Mouse (Mus musculus): ENCODE results near the gene Gm3336.

Gene Gm3336

GRCm38 (mm10) chr8:70695318-70696018 lies 22.9 kb upstream of the Gm3336 start:
- DNase-seq (ENCODE audit: low spot score in 2 of 2), result peak; percentile 76 to 87

GRCm38 (mm10) chr8:70696019-70696885 lies 22.1 kb upstream of the Gm3336 start:
- DNase-seq (ENCODE audit: low spot score in 2 of 2), result peak; percentile 80 to 91

GRCm38 (mm10) chr8:70696946-70697345 lies 21.4 kb upstream of the Gm3336 start:
- DNase-seq (ENCODE audit: low spot score in 2 of 2), result no peak

GRCm38 (mm10) chr8:70697366-70698250 lies 20.7 kb upstream of the Gm3336 start:
- DNase-seq (ENCODE audit: low spot score in 2 of 2), result no peak

- DNase-seq (ENCODE audit: low spot score in 2 of 2), result peak; percentile 100
Measured at GRCm38 (mm10) chr8:70698310-70699109, 19.8 kb upstream of the Gm3336 start, which contains the start of gene Jund. Jund (plus strand) TSS chr8:70698949.

GRCm38 (mm10) chr8:70699116-70699833 lies 19.1 kb upstream of the Gm3336 start:
- peak; percentile 67 to 88 for DNase-seq (ENCODE audit: low spot score in 2 of 2)

GRCm38 (mm10) chr8:70699834-70700554 lies 18.3 kb upstream of the Gm3336 start:
- DNase-seq (ENCODE audit: low spot score in 2 of 2), result peak; percentile 81 to 92

- peak; percentile 88 to 93 for DNase-seq (ENCODE audit: low spot score in 2 of 2)
Measured at GRCm38 (mm10) chr8:70700555-70700922, 17.8 kb upstream of the Gm3336 start.

GRCm38 (mm10) chr8:70701048-70701981 lies 17.0 kb upstream of the Gm3336 start:
- DNase-seq (ENCODE audit: low spot score in 2 of 2), result no peak

GRCm38 (mm10) chr8:70701982-70702841 lies 16.1 kb upstream of the Gm3336 start:
- DNase-seq (ENCODE audit: low spot score in 2 of 2), result no peak

- DNase-seq (ENCODE audit: low spot score in 2 of 2), result no peak
Measured at GRCm38 (mm10) chr8:70702842-70703182, 15.5 kb upstream of the Gm3336 start.

GRCm38 (mm10) chr8:70703287-70703686 lies 15.1 kb upstream of the Gm3336 start, which contains the start of gene Iqcn:
Iqcn (plus strand) TSS chr8:70703457.
- DNase-seq (ENCODE audit: low spot score in 2 of 2), result no peak

GRCm38 (mm10) chr8:70708281-70708680 lies 10.1 kb upstream of the Gm3336 start:
- DNase-seq (ENCODE audit: low spot score in 2 of 2), result no peak

GRCm38 (mm10) chr8:70709794-70710193 lies 8.5 kb upstream of the Gm3336 start:
- no peak for DNase-seq (ENCODE audit: low spot score in 2 of 2)

- no peak for DNase-seq (ENCODE audit: low spot score in 2 of 2)
Measured at GRCm38 (mm10) chr8:70710296-70710695, 8.0 kb upstream of the Gm3336 start.

- no peak for DNase-seq (ENCODE audit: low spot score in 2 of 2)
Measured at GRCm38 (mm10) chr8:70711041-70711440, 7.3 kb upstream of the Gm3336 start.

GRCm38 (mm10) chr8:70713991-70714390 lies 4.4 kb upstream of the Gm3336 start:
- no peak for DNase-seq (ENCODE audit: low spot score in 2 of 2)

- no peak for DNase-seq (ENCODE audit: low spot score in 2 of 2)
Measured at GRCm38 (mm10) chr8:70715086-70715485, 3.3 kb upstream of the Gm3336 start.

Measured in spleen, postnatal 4 days (tissue).